Mouse (Mus musculus) midbrain, embryonic 11.5 days (tissue): ENCODE data around the gene Shank3. TPM values are rescaled to one million over a fixed set of nuclear protein-coding genes. Genes with fewer than 3 reads are reported as not detected.

Experiments used
- ATAC-seq: fragments of 200-750 bp; cut with Nextera tagmentation; 2 replicates; pipeline ENCODE4 v1.8.0; 2017; ENCODE audit warnings: moderate TSS enrichment, moderate library complexity; ENCODE audit not compliant: low FRiP score
- DNase-seq: peaks from one replicate; pipeline ENCODE4 v3.0.0; 2015; ENCODE audit warnings: low spot score; ENCODE audit errors: missing footprints
- H3K27ac ChIP-seq: fragments of 300-500 bp; sonication (generic); 2 replicates; pipeline ENCODE4 v1.5.1; 2014; ENCODE audit warnings: low read depth, low read length
- H3K27me3 ChIP-seq: fragments of 300-500 bp; sonication (generic); 2 replicates; pipeline ENCODE4 v1.6.1; 2014; ENCODE audit warnings: mild to moderate bottlenecking, low read length, moderate library complexity, mixed read lengths; ENCODE audit not compliant: control insufficient read depth, insufficient read depth
- H3K36me3 ChIP-seq: fragments of 300-500 bp; sonication (generic); 2 replicates; pipeline ENCODE4 v1.6.1; 2014; ENCODE audit warnings: mild to moderate bottlenecking, low read length, moderate library complexity, mixed read lengths; ENCODE audit not compliant: control insufficient read depth, insufficient read depth
- H3K4me1 ChIP-seq: fragments of 300-500 bp; sonication (generic); 2 replicates; pipeline ENCODE4 v1.6.1; 2014; ENCODE audit warnings: low read length; ENCODE audit not compliant: control insufficient read depth, insufficient read depth
- H3K4me2 ChIP-seq: fragments of 300-500 bp; sonication (generic); 2 replicates; pipeline ENCODE4 v1.6.1; 2014; ENCODE audit warnings: mild to moderate bottlenecking, moderate library complexity
- H3K4me3 ChIP-seq: fragments of 300-500 bp; sonication (generic); 2 replicates; pipeline ENCODE4 v1.5.1; 2014; ENCODE audit warnings: low read depth, low read length
- H3K9ac ChIP-seq: fragments of 300-500 bp; sonication (generic); 2 replicates; pipeline ENCODE4 v1.6.1; 2014; ENCODE audit warnings: low read length
- H3K9me3 ChIP-seq: fragments of 300-500 bp; sonication (generic); 2 replicates; pipeline ENCODE4 v1.6.1; 2016; ENCODE audit warnings: low read length; ENCODE audit not compliant: control insufficient read depth
- WGBS: fragments of 180-500 bp; shearing (Covaris S2); extraction: QIAGEN DNeasy Blood & Tissue Kit; methylation state at CpG from one replicate; pipeline ENCODE4 v1.1.7; 2014; 5-methylcytosine and 5-hydroxymethylcytosine counted together
- polyA plus RNA-seq: library from polyadenylated mRNA; unstranded; fragments of >200 nt; fragmentation: Nextera tagmentation; extraction: Ambion mirVana; gene quantifications from 2 replicates; pipeline ENCODE4 v1.2.1, GENCODE M21; 2014

Shank3 gene
- polyA plus RNA-seq, 1 experiment from 2014 or later: 2.2 TPM

DNA sequence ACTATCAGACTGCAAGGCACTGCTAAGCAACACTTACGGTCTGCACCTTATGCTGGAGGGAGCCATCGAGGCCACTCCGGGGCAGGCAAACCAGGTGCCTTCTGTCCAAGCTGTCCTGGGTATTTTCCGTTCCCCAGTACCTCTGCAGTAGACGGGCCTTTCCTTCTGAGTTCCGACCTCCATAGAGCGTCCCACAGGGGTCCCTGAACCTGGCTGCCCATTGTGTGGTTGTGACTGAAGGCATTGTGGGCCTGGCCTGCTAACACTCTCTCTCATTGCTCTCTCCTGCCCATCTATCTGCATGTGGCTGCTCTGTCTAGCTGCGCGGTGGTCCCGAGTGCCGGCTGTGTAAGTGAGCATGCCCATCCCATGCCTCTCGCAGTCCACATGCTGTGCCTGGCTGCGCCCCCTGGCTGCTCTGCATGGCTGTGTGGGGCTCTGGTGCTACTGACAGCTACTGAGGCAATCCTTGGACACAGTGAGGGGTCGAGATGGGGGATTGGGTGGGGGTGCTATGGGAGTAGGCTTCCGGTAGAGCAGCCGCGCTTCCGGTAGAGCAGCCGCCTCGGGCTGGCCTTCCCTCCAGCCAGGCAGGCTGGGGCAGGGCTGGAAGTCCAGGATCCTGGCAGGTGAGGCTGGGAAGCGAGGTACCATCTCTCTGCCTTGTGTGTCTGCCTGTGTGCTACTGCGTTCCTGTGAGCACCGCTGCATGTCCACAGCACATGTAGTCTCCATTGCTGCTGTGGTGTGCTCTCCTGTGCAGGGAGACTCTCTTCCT lies 57.2 kb downstream of the Shank3 start:
- peaks cover 33% of the 10 kb centered on the region for H3K27me3 ChIP-seq
- 27% methylated on average over 23 of the region's 23 CpGs for WGBS

GRCm38 (mm10) chr15:89557179-89557995 lies 58.0 kb downstream of the Shank3 start:
- 10% methylated on average over 40 of the region's 40 CpGs for WGBS
- peak overlapping the region; percentile 4; the same call in 1 of the 2 replicates for H3K4me3 ChIP-seq
- ATAC-seq (peak; percentile 8; the same call in 1 of the 2 replicates), DNase-seq (peak; percentile 89)
- peaks cover 14% of the 10 kb centered on the region for H3K4me1 ChIP-seq
- H3K36me3 ChIP-seq: no peaks in the 10 kb centered on the region
- no peaks in the 10 kb centered on the region for H3K9me3 ChIP-seq
- H3K27ac ChIP-seq: no peak overlapping the region
- peak overlapping the region; percentile 28 for H3K4me2 ChIP-seq
- H3K9ac ChIP-seq: no peak overlapping the region
- H3K27me3 ChIP-seq: peaks cover 33% of the 10 kb centered on the region

More for the DNA sequence above, 57.2 kb downstream of the Shank3 start:
- Histone ChIP-seq H3K36me3 (no peaks in the 10 kb centered on the region), H3K4me1 (peaks cover 14% of the 10 kb centered on the region), H3K9ac (no peak overlapping the region), H3K4me3 (no peak overlapping the region), H3K27ac (no peak overlapping the region), H3K4me2 (peak overlapping the region; percentile 28), H3K9me3 (no peaks in the 10 kb centered on the region)
- peak; percentile 74 for ATAC-seq
- peak; percentile 90 for DNase-seq

GRCm38 (mm10) chr15:89557996-89558390 lies 58.6 kb downstream of the Shank3 start:
- no peaks in the 10 kb centered on the region for H3K9me3 ChIP-seq
- no peak overlapping the region for H3K27ac ChIP-seq
- H3K4me1 ChIP-seq: peaks cover 16% of the 10 kb centered on the region
- H3K4me2 ChIP-seq: peak overlapping the region; percentile 28
- peak overlapping the region; percentile 5; the same call in 1 of the 2 replicates for H3K4me3 ChIP-seq
- H3K36me3 ChIP-seq: no peaks in the 10 kb centered on the region
- WGBS: 2% methylated on average over 34 of the region's 34 CpGs
- peaks cover 33% of the 10 kb centered on the region for H3K27me3 ChIP-seq
- H3K9ac ChIP-seq: no peak overlapping the region
- DNase-seq (no peak), ATAC-seq (0 out of 2 replicates have a peak, but pooled peaks have one; percentile 12)

DNA sequence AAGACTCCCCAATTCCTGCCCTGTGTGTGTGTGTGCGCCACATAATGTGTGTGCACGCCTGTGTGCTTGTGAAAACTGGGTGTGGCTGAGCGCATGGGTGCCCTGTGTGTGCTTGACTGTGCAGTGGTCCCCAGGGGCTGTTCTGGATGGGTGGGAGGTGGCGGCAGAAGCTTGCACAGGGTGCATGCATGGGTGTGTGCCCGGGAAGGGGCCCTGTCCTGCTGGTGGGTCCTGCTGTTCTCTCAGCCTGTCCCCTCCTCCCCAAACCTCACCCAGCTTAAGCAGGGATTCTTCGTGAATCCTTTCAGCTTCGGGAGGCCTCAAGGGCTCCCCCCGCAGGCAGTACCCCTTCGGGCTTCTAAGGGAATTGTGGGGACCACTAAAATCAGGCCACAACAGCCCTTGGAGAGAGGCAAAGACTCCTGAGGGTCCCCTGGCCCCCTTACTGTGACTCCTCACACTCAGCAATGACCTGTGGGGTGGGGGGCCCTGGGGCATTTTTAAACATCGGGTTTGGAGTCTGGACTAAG lies 59.8 kb downstream of the Shank3 start:
- DNase-seq (no peak), ATAC-seq (no peak)
- Histone ChIP-seq H3K4me3 (no peak overlapping the region), H3K4me2 (no peak overlapping the region), H3K9ac (no peak overlapping the region), H3K27me3 (peaks cover 33% of the 10 kb centered on the region), H3K4me1 (peaks cover 16% of the 10 kb centered on the region), H3K36me3 (no peaks in the 10 kb centered on the region), H3K27ac (no peak overlapping the region), H3K9me3 (no peaks in the 10 kb centered on the region)
- 32% methylated on average over 10 of the region's 10 CpGs for WGBS

DNA sequence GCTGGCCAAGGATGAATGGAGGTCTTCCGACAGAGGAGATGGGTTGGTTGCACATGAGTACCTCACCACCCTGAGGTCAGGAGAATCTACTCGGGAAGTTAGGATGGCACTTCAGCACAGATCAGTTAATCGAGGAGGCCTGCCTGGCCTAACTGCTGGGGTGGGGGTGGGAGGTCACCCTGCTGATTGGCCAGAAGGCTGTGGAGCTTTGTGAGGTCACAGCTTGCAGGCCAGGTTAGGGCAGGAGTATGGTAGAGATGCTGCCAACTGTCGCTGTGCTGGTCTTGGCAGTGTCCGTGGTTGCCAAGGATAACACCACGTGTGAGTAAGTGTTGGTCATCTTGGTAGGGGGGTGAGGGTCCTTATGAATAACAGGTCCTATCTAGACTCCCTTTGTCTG lies 68.7 kb downstream of the Shank3 start, which contains the start of gene Acr:
TSS of gene Acr (plus strand) at position 213 of the 400 bp plus-strand sequence.
- no peak for ATAC-seq
- H3K4me2 ChIP-seq: no peak within 1 kb of the TSS
- H3K4me1 ChIP-seq: no peaks in the 10 kb centered on the region
- no peaks in the 10 kb centered on the region for H3K9me3 ChIP-seq
- no peaks in the 10 kb centered on the region for H3K36me3 ChIP-seq
- DNase-seq: no peak
- H3K27ac ChIP-seq: no peak within 1 kb of the TSS
- no peak within 1 kb of the TSS for H3K9ac ChIP-seq
- 86% methylated on average over 6 of the region's 6 CpGs for WGBS
- no peaks in the 10 kb centered on the region for H3K27me3 ChIP-seq
- no peak within 1 kb of the TSS for H3K4me3 ChIP-seq

- H3K4me2 ChIP-seq: no peak overlapping the region
- H3K4me3 ChIP-seq: no peak overlapping the region
- DNase-seq (no peak), ATAC-seq (no peak)
- no peaks in the 10 kb centered on the region for H3K27me3 ChIP-seq
- H3K4me1 ChIP-seq: no peaks in the 10 kb centered on the region
- no peak overlapping the region for H3K27ac ChIP-seq
- WGBS: 76% methylated on average over 8 of the region's 8 CpGs
- H3K9me3 ChIP-seq: no peaks in the 10 kb centered on the region
- H3K36me3 ChIP-seq: no peaks in the 10 kb centered on the region
- no peak overlapping the region for H3K9ac ChIP-seq
Measured at GRCm38 (mm10) chr15:89572147-89572546, 72.7 kb downstream of the Shank3 start.

GRCm38 (mm10) chr15:89582494-89582893 lies 83.1 kb downstream of the Shank3 start:
- H3K9ac ChIP-seq: no peak overlapping the region
- 91% methylated on average over 7 of the region's 7 CpGs for WGBS
- no peak for DNase-seq
- no peaks in the 10 kb centered on the region; the same call in 1 of the 2 replicates for H3K36me3 ChIP-seq
- no peaks in the 10 kb centered on the region for H3K27me3 ChIP-seq
- no peak for ATAC-seq
- no peaks in the 10 kb centered on the region for H3K4me1 ChIP-seq
- no peak overlapping the region for H3K27ac ChIP-seq
- no peaks in the 10 kb centered on the region for H3K9me3 ChIP-seq
- no peak overlapping the region for H3K4me2 ChIP-seq
- no peak overlapping the region for H3K4me3 ChIP-seq

DNA sequence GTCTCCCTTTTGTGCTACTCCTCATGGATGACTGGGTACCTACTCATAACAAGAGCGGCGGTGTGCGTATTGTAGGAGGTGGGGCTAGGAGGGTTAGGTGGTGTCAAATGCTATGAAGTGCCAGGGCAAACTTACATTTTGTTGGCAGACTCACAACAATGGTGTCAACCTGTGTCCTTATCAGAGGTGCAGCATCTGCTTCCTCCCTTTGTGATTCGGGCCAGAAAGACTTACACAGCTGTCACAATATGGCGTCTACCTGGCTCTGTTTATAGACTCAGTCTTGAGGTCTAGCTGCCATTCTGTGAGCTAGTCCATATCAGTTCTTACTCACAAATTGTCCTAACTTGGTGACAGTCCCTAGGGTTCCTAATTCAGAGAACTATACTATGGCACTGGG lies 85.7 kb downstream of the Shank3 start:
- Histone ChIP-seq H3K27me3 (no peaks in the 10 kb centered on the region), H3K36me3 (no peaks in the 10 kb centered on the region; the same call in 1 of the 2 replicates), H3K4me3 (no peak overlapping the region), H3K9me3 (no peaks in the 10 kb centered on the region), H3K27ac (no peak overlapping the region), H3K9ac (no peak overlapping the region), H3K4me1 (no peaks in the 10 kb centered on the region; the same call in 1 of the 2 replicates), H3K4me2 (no peak overlapping the region)
- ATAC-seq (no peak), DNase-seq (peak; percentile 76)
- WGBS: 91% methylated on average over 5 of the region's 5 CpGs
